Mouse (Mus musculus): Measurements from ENCODE around the gene Itih1.

- no peak for TF ChIP-seq CTCF (IDR thresholded peaks at IDR 0.05; ENCODE audit: borderline replicate concordance, control insufficient read depth, extremely low read depth, insufficient read depth, low read length, poor library complexity)
- no peak for TF ChIP-seq POLR2A (IDR thresholded peaks at IDR 0.05; ENCODE audit: control insufficient read depth, extremely low read depth, insufficient read depth, low read length, poor library complexity)
Observed at GRCm38 (mm10) chr14:30922053-30922670, 20.9 kb downstream of the Itih1 start.

All from thymus, adult 2 months (tissue).